Mouse (Mus musculus) spleen, adult 12 weeks (tissue): ENCODE measurements around the gene Pecr.
"Not testable (repeated sequence)": the region's sequence is repeated elsewhere in the genome, so short reads cannot be mapped to it uniquely, and the experiment has no call there.

Experiments
- DNase-seq: peaks from one replicate; pipeline ENCODE4 v3.0.0; 2022; ENCODE audit warnings: low spot score

Gene Pecr

DNA sequence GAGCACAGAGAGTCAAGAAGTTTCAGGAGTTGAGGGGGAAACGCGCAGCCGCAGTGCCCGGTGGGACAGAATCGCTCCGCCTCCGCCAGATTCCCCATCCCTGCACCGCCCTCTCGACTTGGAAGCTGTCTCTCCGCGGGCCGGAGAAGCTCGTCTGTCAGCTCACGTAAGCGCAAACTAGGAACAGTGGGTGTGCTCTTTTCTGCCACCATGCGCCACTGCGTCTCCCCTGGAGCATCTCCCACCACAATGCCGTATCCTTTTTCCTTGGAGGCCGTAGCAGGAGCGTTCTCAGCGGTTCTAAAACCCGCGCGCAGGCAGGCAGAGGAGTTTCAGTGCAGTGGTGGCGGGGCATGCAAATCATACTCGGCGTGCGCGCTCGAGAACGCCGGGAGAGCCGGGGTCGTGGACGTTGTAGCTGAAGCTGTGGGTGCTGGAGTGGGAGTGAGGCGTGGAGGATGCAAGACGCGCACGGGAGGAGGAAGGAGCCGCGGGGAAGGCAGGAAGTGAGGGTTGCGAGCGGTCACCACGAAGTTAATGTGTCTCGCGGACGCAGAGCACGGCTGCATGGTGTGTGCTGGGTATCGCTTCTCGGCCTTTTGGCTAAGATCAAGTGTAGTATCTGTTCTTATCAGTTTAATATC is 47.6 kb downstream of the Pecr start:
- peak; percentile 9 for DNase-seq

DNA sequence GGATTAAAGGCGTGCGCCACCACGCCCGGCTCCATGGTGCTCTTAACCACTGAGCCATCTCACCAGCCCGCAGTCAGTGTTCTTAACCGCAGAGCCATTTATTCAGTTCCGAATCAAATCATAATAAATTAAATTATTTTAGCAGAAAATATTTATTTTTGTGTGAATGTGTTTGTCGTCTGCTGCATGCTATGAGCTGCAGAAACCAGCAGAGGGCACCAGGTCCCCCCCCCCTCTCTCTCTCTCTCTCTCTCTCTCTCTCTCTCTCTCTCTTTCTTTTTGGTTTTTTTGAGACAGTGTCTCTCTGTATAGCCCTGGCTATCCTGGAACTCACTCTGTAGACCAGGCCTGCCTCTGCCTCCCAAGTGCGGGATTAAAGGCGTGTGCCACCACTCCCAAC is 51.5 kb downstream of the Pecr start:
- DNase-seq = not testable (repeated sequence)

DNA sequence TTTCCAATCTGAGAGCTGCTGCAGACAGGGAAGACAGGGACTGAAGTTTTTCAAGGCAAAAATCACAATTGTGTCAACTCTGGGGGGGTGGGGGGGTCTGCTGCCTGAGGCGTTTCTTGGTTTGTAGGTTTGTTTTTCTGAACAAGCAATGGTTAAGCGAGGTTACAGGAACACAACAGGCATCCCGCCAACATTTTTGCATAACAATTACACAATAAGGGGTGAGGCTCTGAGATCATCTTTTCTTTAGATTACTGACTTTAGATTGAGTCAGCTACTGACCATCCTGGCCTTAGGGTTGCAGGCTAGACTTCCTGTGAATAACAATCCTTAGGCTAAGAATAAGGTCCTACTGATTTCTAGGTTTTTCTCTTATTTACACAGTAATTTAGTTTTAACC is 55.1 kb downstream of the Pecr start:
- no peak for DNase-seq

DNA sequence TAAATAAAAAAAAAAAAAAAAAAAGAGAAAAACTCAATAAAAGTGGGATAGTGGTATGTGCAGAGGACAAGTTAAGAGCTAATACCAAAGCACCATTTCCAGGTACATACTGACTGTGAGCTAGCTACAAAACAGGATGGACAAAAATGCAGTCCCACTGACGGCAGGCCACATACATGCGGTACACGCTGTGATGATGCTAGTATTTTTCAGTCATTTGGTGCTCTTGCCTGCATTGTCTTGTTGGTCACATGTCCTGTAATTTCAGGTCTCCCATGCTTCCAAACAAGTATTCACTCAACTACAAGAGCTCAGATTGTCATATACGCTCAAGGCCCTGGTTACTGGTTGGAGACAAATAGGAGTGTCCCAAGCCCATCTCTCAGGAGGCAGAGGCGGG is 56.6 kb downstream of the Pecr start:
- DNase-seq = no peak

DNA sequence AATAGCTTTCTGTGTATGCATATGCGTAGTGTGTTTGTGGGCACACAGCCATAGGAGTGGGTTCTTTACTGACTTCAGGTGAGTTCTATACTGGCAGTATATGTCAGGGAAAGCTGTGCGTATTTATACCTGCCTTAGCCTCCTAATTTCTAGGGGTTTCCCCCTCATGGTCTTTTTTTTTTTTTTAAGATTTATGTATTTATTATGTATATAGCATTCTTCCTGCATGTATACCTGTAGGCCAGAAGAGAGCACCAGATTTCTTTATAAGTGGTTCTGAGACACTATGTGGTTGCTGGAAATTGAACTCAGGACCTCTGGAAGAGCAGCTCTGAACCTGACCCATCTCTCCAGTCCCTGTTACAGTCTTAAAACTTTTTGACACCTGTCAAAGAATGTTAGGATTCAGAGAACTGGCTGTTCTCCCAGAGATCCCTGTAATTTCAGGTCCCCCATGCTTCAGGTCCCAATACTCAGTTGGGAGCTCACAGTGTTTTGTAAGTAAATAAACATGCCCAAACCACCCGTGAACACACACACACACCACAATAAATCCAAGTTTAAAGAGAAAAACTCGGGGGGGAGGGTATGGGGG is 57.1 kb downstream of the Pecr start:
- DNase-seq = no peak

DNA sequence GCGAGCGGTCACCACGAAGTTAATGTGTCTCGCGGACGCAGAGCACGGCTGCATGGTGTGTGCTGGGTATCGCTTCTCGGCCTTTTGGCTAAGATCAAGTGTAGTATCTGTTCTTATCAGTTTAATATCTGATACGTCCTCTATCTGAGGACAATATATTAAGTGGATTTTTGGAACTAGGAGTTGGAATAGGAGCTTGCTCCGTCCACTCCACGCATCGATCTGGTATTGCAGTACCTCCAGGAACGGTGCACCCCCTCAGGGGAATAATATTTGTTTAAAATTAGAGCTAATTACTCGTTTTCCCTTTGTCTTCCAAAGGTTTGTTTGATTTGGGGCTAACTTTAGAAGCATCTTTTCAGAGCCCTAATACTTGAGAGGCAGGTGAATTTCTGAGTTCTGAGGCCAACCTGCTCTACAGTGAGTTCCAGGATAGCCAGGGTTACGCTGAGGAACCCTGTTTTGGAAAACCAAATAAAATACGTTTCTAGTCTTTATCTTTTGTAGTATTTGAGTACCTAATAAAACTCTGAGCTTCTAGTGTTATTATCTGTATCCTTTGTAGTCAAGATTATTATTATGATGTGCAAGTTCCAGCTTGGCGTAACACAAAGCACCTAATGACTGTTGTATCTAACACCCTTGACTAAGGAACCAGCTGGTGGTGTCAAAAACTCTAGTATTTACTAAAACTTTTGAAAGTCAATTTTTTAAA is 57.8 kb downstream of the Pecr start:
- no peak for DNase-seq

DNA sequence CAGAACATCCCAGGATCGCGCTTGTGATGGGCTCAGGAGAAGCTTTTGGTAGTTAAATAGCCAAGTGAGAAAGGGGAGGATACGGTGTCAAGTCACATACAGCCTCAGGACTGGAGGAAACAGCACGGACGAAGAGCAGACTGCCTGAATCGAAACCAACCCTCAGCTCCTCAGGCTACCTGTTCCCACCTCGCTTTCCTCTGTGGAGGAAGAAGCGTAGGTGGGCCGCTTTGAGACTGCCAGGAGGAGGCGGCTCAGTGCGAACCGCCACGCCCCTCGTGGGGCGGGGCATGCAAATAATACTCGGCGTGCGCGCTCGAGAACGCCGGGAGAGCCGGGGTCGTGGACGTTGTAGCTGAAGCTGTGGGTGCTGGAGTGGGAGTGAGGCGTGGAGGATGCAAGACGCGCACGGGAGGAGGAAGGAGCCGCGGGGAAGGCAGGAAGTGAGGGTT is 58.4 kb downstream of the Pecr start:
- DNase-seq = peak; percentile 66

DNA sequence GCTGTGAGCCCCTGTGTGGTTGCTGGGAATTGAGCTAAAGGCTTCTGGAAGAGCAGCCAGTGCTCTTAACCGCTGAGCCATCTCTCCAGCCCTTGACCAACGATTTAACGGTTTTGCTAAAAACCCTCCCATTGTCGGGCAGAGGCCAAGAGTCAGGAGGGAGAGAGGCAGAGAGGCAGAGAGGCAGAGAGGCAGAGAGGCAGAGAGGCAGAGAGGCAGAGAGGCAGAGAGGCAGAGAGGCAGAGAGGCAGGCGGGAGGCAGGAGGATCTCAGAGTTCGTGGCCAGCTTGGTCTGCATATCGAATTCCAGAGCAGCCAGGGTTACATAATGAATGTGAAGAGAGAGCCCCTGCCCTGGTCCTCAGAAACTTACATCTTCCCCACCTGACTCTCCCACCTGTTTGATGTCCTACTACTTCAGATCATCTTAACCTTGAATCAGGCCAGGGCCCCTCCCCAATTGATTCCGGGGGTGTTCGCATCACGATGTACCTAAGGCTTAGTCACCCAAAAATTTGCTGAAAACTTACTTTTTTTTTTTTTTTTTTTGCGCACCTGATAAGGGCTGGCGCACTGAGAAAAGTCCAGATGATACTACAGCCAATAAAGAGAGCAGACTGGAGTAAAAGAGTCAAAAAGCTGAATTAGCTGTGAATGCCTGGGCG is 58.9 kb downstream of the Pecr start:
- no peak for DNase-seq

DNA sequence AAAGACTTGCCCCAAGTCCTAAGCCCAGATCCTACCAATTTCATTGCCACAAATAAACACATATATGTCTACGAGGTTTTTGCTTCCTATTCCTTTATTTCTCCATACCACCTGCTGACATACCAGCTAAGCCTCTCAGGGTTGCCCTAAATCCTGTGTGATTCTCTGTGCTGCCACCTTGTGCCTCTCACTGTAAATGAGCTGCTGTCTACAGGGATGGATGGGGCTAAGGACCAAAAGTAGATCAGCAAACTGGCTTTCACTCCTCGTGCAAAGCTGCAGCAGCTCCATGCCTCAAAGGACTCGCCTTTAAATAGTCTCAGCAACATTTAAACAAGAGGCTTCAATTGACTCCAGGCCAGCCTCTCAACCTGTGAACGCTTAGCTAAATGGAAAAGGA is 64.1 kb downstream of the Pecr start:
- no peak for DNase-seq

DNA sequence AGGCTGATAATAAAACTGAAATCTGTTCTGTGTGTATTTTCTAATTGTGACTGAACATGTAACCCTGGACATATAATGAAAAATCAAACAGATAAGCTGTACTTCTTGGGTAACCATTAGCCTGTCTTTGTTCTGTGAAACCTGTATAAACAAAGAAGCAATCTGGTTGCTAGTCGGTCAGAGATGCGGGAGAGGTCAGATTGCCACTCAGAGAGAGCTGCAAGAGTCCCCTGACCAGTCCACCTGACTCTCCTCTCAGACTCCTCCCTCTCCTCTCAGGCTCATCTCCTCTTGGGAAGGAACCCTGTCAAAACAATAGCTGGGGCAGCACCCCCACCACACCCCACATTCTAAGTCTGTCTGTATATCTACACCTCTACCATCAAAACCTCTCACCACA is 65.0 kb downstream of the Pecr start:
- no peak for DNase-seq

DNA sequence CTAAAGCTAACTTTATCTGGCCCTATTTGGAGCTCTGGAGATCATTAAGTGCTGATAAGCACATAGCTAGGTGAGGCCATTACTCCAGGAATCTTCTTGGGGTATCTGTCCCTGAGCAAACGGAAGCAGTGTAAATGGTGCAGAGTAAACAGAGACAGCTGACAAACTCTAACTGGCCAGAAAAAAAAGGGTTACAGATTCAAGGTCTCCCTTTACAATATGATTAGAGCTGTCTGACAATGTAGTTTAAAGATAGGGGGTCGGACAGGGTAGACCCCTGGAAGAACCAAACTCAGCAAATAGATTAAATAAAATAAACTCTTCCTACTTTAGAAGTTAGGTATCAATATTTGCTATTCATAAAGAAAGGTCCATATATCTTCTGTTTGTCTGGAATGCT is 65.5 kb downstream of the Pecr start:
- no peak for DNase-seq

DNA sequence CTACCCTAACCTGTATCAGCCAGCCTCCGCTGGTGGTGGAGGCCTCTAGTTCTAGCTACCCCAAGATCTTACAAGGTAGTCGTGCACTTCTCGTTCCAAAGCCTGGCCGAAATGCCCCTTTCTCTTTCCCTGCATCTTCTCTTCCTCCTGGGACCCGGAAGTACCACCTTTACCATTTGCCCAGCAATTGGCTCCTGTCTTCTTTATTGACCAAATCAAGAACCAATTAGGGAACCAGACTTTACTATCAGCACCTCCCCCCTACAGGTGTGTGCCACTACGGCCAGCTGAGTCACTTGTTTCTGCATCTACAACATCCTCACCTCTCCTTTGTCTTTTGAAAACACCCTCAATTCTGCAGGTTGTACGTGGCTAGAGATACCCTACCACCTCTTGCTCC is 67.4 kb downstream of the Pecr start:
- no peak for DNase-seq

DNA sequence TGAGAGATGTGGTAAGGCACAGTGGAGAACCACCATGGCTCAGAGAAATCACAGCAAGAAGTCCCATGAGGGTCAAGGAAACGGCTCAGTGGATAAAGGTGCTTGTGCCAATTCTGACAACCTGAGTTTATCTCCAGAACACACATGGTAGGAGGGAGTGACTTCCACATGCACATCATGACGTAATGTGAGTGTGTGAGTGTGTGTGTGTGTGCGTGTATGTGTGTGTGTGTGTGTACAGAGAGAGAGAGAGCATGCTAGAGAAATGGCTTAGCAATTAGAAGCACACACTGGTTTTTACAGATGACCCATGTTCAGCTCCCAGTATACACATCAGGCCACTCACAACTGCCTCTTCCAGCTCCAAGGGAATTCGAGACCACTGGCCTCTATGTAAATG is 68.9 kb downstream of the Pecr start:
- no peak for DNase-seq

DNA sequence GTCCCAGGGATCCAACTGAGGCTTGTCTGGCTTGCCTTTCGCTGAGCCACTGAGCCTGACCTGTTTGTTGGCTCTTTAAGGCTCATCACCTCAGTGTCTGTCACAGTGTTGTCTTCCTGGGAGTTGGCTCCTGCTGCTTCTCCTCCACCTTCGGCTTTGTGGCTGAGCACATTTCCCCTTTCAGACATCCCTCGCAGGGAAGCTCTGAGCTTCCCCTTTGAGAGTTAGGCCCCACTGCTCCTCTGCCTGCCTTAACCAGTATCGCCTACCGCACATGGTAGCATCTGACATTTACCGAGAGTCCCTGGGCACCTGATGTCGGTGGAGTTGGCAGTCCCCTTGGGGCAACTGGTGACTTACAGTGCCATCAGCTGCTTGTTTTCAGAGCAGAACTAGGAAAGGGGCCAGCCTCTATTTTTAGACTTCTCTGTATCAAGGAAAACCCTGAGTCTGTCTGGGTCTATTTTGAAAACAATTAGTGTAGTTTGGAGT is 69.6 kb downstream of the Pecr start:
- peak; percentile 35 for DNase-seq

DNA sequence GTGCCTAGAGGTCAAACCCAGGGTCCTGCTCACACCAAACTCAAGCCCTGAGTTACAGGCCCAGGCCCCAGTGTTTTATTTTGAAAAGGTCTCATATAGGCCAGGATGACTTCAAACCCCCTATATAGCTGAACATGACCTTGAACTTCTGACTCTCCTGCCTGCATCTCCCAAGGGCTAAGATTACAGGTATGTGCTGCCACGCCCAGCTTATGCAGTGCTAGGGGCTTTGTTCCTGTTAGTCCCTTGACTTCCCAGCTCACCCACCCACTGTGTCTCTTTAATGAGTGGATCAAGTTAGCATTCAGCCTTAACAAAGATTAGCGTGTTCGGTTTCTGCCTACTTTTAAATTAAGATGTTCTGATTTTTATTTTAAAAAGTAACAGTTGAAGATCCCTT is 70.2 kb downstream of the Pecr start:
- no peak for DNase-seq

DNA sequence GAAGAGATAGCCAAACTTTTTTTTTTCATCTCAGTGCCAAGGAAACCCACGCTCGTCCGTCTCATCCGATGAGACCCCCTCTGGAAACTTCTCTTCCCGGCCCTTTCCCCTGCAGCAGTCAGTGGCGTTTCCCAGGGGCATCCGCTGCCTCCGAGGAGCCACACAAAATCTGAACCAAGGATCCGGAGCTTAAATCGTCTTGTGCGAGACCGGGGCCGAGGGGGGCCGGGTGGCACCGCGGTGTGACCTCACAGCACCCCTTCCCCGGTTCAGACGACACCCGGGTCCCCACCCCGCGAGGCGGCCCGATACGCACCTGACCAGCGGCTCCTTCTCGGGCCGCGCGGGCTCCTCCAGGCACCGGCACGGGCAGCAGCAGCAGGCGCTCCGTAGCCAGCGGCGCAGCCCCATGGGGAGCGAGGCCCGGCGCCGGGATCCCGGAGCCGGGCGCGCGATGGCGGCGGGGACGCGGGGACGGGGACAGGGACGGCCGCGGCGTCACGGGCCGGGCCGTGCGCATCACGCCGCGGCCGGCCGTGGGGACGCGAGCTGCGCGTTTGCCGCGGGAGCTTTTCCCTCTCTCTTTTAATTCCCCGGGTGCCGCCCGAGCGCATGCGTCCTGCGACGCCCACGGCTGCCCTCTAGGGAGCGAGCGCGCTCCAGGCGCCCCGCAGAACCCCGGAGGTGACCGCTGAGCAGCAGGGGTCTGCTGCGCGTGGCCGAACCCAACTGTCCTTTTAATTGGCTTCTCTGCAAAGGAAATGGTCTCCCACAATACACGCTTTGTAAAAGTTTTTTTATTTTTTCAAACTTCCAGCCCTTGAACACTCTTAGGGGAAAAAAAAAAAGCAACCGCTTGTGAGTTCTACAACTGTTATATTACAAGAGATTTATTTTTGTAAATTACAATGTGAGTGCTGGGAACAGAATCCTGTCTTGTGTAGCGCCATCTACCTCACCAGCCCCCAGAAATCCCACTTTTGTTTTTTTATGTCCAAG is 72.1 kb downstream of the Pecr start, which contains the start of gene Mreg:
Mreg (minus strand) TSS at position 607 of the 999 bp plus-strand sequence.
- no peak for DNase-seq

DNA sequence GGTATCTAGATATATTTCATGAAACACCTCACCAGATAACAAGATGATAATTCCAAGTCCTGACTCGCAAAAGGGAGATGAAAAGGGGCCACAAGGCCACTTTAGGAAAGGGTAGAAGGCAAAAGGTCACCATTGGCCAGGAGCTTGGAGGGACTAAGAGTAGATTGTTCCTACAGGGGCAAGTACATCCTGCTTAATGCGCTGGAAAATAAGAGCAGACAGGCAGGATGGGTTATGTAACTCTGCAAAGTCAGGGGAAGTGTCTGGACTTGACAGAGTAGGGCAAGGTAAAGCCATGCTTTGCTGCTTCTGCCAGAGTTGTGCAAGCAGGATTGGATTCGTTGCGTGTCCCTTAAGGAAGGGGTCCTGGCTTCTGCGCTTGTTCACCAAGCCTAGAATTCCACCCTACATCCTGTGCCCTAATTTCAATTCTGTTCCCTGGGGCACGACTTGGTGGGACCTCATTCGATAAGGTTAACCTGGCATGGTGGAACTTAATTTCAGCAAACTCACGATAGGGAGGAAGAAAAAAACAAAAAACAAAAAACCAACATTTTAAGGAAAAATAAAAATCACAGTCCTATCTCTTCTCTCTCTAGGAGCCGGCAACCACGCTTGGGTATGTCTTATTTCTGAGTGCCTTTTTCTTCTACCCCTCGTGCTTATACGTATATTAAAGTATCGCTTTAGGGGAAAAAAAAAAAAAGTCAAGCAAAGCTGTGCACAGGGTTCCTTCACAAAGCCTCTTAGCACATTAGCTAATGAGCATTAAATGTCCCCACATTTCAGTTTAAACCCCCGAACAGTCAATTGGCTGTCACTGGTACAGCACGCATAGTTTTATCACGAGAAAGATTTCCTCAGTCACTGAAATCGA is 73.1 kb downstream of the Pecr start:
- no peak for DNase-seq
